In the genomic region with DNA sequence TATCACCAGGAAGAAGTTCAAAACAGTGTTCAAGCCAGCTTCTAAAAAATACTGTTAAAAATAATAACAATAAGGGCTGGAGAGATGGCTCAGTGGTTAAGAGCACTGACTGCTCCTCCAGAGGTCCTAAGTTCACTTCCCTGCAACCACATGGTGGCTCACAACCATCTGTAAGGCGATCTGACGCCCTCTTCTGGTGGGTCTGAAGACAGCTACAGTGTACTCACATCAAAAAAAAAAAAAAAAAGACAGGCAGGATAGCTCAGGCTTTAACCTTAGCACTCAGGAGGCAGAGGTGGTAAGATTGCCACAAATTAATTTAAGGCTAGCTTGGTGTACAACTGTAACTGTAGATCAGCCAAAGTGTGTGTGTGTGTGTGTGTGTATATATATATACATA, we compare ENCODE assay signal across 9 mouse cellular contexts. TPM values are rescaled to one million over a fixed set of nuclear protein-coding genes. Genes with fewer than 3 reads are reported as not detected.
A peak's percentile ranks its signal among the peaks of the same experiment; 100 is the strongest.
DNase-seq lines count a peak whose midpoint lies in the region; ATAC-seq and TF ChIP-seq lines count a peak whose summit lies in the region.
"Had no signal": no experiment of that assay in that cellular context is flagged by ENCODE, and none has a peak within 500 bp of the region (broad histone marks: within the 10 kb centered on the region; RNA-seq: fewer than 3 reads in every experiment).

No protein-coding gene starts in this region.

- no peaks in the 10 kb centered on the region for H3K27me3 ChIP-seq in midbrain, postnatal 0 days (ENCODE audit: insufficient read depth, low read length)
- no peaks in the 10 kb centered on the region; the same call in 1 of the 2 replicates for H3K27me3 ChIP-seq in midbrain, embryonic 13.5 days

- H3K9ac ChIP-seq in midbrain, postnatal 0 days (replicated peaks; ENCODE audit: low read length, poor library complexity, severe bottlenecking): no peak overlapping the region
- H3K9ac ChIP-seq in midbrain, embryonic 13.5 days (replicated peaks): no peak overlapping the region

- no peak overlapping the region for H3K4me2 ChIP-seq in midbrain, postnatal 0 days (ENCODE audit: low read depth, low read length, poor library complexity, severe bottlenecking)
- no peak overlapping the region for H3K4me2 ChIP-seq in midbrain, embryonic 13.5 days (replicated peaks)

- DNase-seq in cerebellum, postnatal 10 days: peak; percentile 42 to 48
- peak; percentile 41 for DNase-seq in midbrain, postnatal 0 days (ENCODE audit: low spot score)
- DNase-seq in induced T-regulatory cell, adult 2 months (ENCODE audit: low read depth): peak; percentile 85
- peak; percentile 30 for DNase-seq in skeletal muscle tissue, adult 2 months (ENCODE audit: low read depth, low spot score)
- no peak for DNase-seq in gastrocnemius, postnatal 4 days (ENCODE audit: low spot score in 2 of 2)
- DNase-seq in layer of hippocampus, postnatal 25 days (ENCODE audit: extremely low spot score in 1 of 2, low spot score in 1 of 2): no peak

- no peaks in the 10 kb centered on the region for H3K9me3 ChIP-seq in midbrain, postnatal 0 days (ENCODE audit: low read length)
- H3K9me3 ChIP-seq in midbrain, embryonic 13.5 days: no peaks in the 10 kb centered on the region

- no peaks in the 10 kb centered on the region for H3K36me3 ChIP-seq in midbrain, postnatal 0 days (ENCODE audit: insufficient read depth, low read length)
- H3K36me3 ChIP-seq in midbrain, embryonic 13.5 days: no peaks in the 10 kb centered on the region

- 6% methylated on average over 2 of the region's 2 CpGs for WGBS in midbrain, postnatal 0 days
- 0% methylated on average over 2 of the region's 2 CpGs for WGBS in midbrain, embryonic 13.5 days

- H3K27ac ChIP-seq in midbrain, postnatal 0 days (ENCODE audit: low read depth, low read length): no peak overlapping the region
- H3K27ac ChIP-seq in midbrain, embryonic 13.5 days: no peak overlapping the region

- TF ChIP-seq CTCF in midbrain, postnatal 0 days (IDR thresholded peaks at IDR 0.05): peak; percentile 57

- H3K4me3 ChIP-seq in midbrain, postnatal 0 days (ENCODE audit: low read depth, low read length): no peak overlapping the region
- no peak overlapping the region for H3K4me3 ChIP-seq in midbrain, embryonic 13.5 days (replicated peaks)

- H3K4me1 ChIP-seq in midbrain, postnatal 0 days (ENCODE audit: insufficient read depth, low read length): peaks cover 8% of the 10 kb centered on the region; the same call in 1 of the 2 replicates
- peaks cover 19% of the 10 kb centered on the region for H3K4me1 ChIP-seq in midbrain, embryonic 13.5 days (replicated peaks)

- no peak for ATAC-seq in cerebellum, adult (ENCODE audit: insufficient number of reproducible peaks, low FRiP score, low TSS enrichment)
- ATAC-seq in midbrain, postnatal 0 days (ENCODE audit: low FRiP score): no peak
- no peak for ATAC-seq in midbrain, embryonic 13.5 days

RNA-seq across cellular contexts. Expression of a gene that starts 2.4 kb away (rescaled TPM):
- total RNA-seq in midbrain, postnatal 0 days (2014; rRNA removed): not detected in 2 replicates
- 8.2 and 14.1 TPM in 2 replicates for polyA plus RNA-seq in midbrain, postnatal 0 days (2015; fragmentation: Nextera tagmentation; extraction: Ambion mirVana)
- polyA plus RNA-seq in midbrain, embryonic 13.5 days (2015; fragmentation: Nextera tagmentation; extraction: Ambion mirVana): 6.8 and 9.5 TPM in 2 replicates
- 1 to 10 TPM in 1 of 2 experiments, not detected in 1; 5.3 TPM for total RNA-seq in gastrocnemius, postnatal 4 days (2021)
- total RNA-seq in layer of hippocampus, postnatal 25 days (2021): 1 to 10 TPM in 1 of 2 experiments, under 1 TPM in 1; 0.66 to 5.9 TPM
- total RNA-seq: hematopoietic stem cell, adult 5-6 weeks had no signal

RNA-seq across cellular contexts. Expression of a gene that starts 5.8 kb away (rescaled TPM):
- total RNA-seq in midbrain, postnatal 0 days (2014; rRNA removed): 5.4 and 6.7 TPM in 2 replicates
- polyA plus RNA-seq in midbrain, postnatal 0 days (2015; fragmentation: Nextera tagmentation; extraction: Ambion mirVana): 7.5 and 10.6 TPM in 2 replicates
- 6.0 and 7.5 TPM in 2 replicates for polyA plus RNA-seq in midbrain, embryonic 13.5 days (2015; fragmentation: Nextera tagmentation; extraction: Ambion mirVana)
- total RNA-seq in gastrocnemius, postnatal 4 days (2021): 10 to 100 TPM; 15.8 to 17.4 TPM
- 1 to 10 TPM; 5.5 to 5.8 TPM for total RNA-seq in layer of hippocampus, postnatal 25 days (2021)

RNA-seq across cellular contexts. Expression of a gene that starts 13.7 kb away (rescaled TPM):
- total RNA-seq in midbrain, postnatal 0 days (2014; rRNA removed): 1.9 and 3.4 TPM in 2 replicates
- polyA plus RNA-seq in midbrain, postnatal 0 days (2015; fragmentation: Nextera tagmentation; extraction: Ambion mirVana): 3.1 and 3.4 TPM in 2 replicates
- polyA plus RNA-seq in midbrain, embryonic 13.5 days (2015; fragmentation: Nextera tagmentation; extraction: Ambion mirVana): 4.8 and 5.4 TPM in 2 replicates
- 10 to 100 TPM in 1 of 2 experiments, 1 to 10 TPM in 1; 8.4 to 10.3 TPM for total RNA-seq in gastrocnemius, postnatal 4 days (2021)
- 1 to 10 TPM; 2.9 to 3.2 TPM for total RNA-seq in layer of hippocampus, postnatal 25 days (2021)

RNA-seq across cellular contexts. Expression of a gene that starts 34.3 kb away (rescaled TPM):
- 121 and 126 TPM in 2 replicates for total RNA-seq in midbrain, postnatal 0 days (2014; rRNA removed)
- 239 TPM in 2 replicates for polyA plus RNA-seq in midbrain, postnatal 0 days (2015; fragmentation: Nextera tagmentation; extraction: Ambion mirVana)
- polyA plus RNA-seq in midbrain, embryonic 13.5 days (2015; fragmentation: Nextera tagmentation; extraction: Ambion mirVana): 123 and 145 TPM in 2 replicates
- total RNA-seq in gastrocnemius, postnatal 4 days (2021): 10 to 100 TPM; 46.1 to 50.7 TPM
- 100 to 1,000 TPM in 1 of 2 experiments, 10 to 100 TPM in 1; 91.5 to 100 TPM for total RNA-seq in layer of hippocampus, postnatal 25 days (2021)

RNA-seq across cellular contexts. Expression of a gene that starts 57.2 kb away (rescaled TPM):
- 4.9 and 7.6 TPM in 2 replicates for total RNA-seq in midbrain, postnatal 0 days (2014; rRNA removed)
- polyA plus RNA-seq in midbrain, postnatal 0 days (2015; fragmentation: Nextera tagmentation; extraction: Ambion mirVana): 2.2 and 2.4 TPM in 2 replicates
- polyA plus RNA-seq in midbrain, embryonic 13.5 days (2015; fragmentation: Nextera tagmentation; extraction: Ambion mirVana): 0.77 and 0.95 TPM in 2 replicates
- total RNA-seq in gastrocnemius, postnatal 4 days (2021): under 1 TPM; 0.54 to 0.69 TPM
- total RNA-seq in layer of hippocampus, postnatal 25 days (2021): 10 to 100 TPM; 40.8 to 42.0 TPM
- total RNA-seq: hematopoietic stem cell, adult 5-6 weeks had no signal

Comparison
In these comparisons a context has a peak if more than half of its experiments do, and no peak if none do; other contexts are left out.
1. DNase-seq: peak in cerebellum, postnatal 10 days (2 of 2), midbrain, postnatal 0 days (single experiment), induced T-regulatory cell, adult 2 months (single experiment) and skeletal muscle tissue, adult 2 months (single experiment); none in gastrocnemius, postnatal 4 days (0 of 2) and layer of hippocampus, postnatal 25 days (0 of 2).